Mouse (Mus musculus): ENCODE data around the gene Cfb.

DNA sequence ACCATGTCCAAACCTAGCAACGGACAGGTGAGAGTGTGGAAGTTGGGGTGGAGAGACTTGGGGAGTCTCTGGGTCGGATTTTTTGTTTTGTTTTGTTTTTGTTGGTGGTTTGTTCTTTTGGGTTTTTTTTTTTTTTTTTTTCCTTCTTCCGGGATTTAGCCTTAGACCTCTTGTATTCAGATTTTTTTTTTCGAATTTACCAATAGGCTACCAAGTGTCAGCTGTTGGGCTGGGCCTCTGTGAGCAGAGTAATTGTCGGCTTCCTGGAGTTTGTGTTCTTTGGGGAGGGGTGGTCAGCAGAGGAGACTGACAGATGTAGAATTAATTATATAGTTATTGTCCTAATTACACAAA lies 37.5 kb upstream of the Cfb start:
- TF ChIP-seq POLR2A (IDR thresholded peaks at IDR 0.05; ENCODE audit: extremely low read depth, insufficient read depth, low read length) (no peak), CTCF (IDR thresholded peaks at IDR 0.05; ENCODE audit: low read depth, low read length) (no peak)
